Mouse (Mus musculus) lung, postnatal 0 days (tissue): ENCODE results near the gene Ddhd1. TPM values are rescaled to one million over a fixed set of nuclear protein-coding genes. Genes with fewer than 3 reads are reported as not detected.

ENCODE experiments used
- ATAC-seq: fragments of 200-750 bp; cut with Nextera tagmentation; 2 replicates; pipeline ENCODE4 v1.8.0; 2017; ENCODE audit warnings: moderate library complexity
- DNase-seq: peaks from one replicate; pipeline ENCODE4 v3.0.0-alpha.2; 2016; ENCODE audit warnings: low spot score
- H3K27ac ChIP-seq: fragments of 300-500 bp; sonication (generic); 2 replicates; pipeline ENCODE4 v1.5.1; 2014; ENCODE audit warnings: antibody characterized with exemption, mild to moderate bottlenecking, low read length, mixed read lengths
- H3K27me3 ChIP-seq: fragments of 300-500 bp; sonication (generic); replicated peaks from 2 replicates; pipeline ENCODE4 v1.6.1; 2014; ENCODE audit warnings: low read length, mixed read lengths; ENCODE audit not compliant: insufficient read depth
- H3K36me3 ChIP-seq: fragments of 300-500 bp; sonication (generic); 2 replicates; pipeline ENCODE4 v1.6.1; 2014; ENCODE audit warnings: low read length, mixed read lengths; ENCODE audit not compliant: insufficient read depth
- H3K4me1 ChIP-seq: fragments of 300-500 bp; sonication (generic); 2 replicates; pipeline ENCODE4 v1.6.1; 2014; ENCODE audit warnings: antibody characterized with exemption, low read depth, low read length, mixed read lengths; ENCODE audit not compliant: insufficient read depth
- H3K4me2 ChIP-seq: fragments of 300-500 bp; sonication (generic); replicated peaks from 2 replicates; pipeline ENCODE4 v1.6.1; 2014; ENCODE audit warnings: low read depth, mild to moderate bottlenecking, low read length, moderate library complexity, mixed read lengths
- H3K4me3 ChIP-seq: fragments of 300-500 bp; sonication (generic); 2 replicates; pipeline ENCODE4 v1.5.1; 2014; ENCODE audit warnings: low read depth, low read length
- H3K9ac ChIP-seq: fragments of 300-500 bp; sonication (generic); replicated peaks from 2 replicates; pipeline ENCODE4 v1.6.1; 2014; ENCODE audit warnings: low read depth, mild to moderate bottlenecking
- H3K9me3 ChIP-seq: fragments of 300-500 bp; sonication (generic); 2 replicates; pipeline ENCODE4 v1.6.1; 2016; ENCODE audit warnings: low read length, mixed read lengths
- CTCF ChIP-seq: IDR thresholded peaks from 2 replicates; pipeline ENCODE4 v1.5.1; 2016; ENCODE audit warnings: antibody characterized with exemption, mild to moderate bottlenecking
- EP300 ChIP-seq: IDR thresholded peaks from 2 replicates; pipeline ENCODE4 v1.6.1; 2016; ENCODE audit warnings: antibody characterized with exemption, mild to moderate bottlenecking, control low read depth
- WGBS: fragments of 180-500 bp; shearing (Covaris S2); extraction: QIAGEN DNeasy Blood & Tissue Kit; methylation state at CpG from one replicate; pipeline ENCODE4 v1.1.7; 2014; 5-methylcytosine and 5-hydroxymethylcytosine counted together
- polyA plus RNA-seq: library from polyadenylated mRNA; unstranded; fragments of >200 nt; fragmentation: Nextera tagmentation; extraction: Ambion mirVana; gene quantifications from 2 replicates; pipeline ENCODE4 v1.2.1, GENCODE M21; 2015

Gene Ddhd1
- polyA plus RNA-seq, 1 experiment from 2014 or later, result 7.5 TPM

GRCm38 (mm10) chr14:45566066-45566937 lies 91.6 kb downstream of the Ddhd1 start:
- DNase-seq (peak; percentile 79), ATAC-seq (peak; percentile 39; the same call in 1 of the 2 replicates)
- H3K4me3 ChIP-seq, result peak overlapping the region; percentile 29
- peak overlapping the region; percentile 64 for H3K4me2 ChIP-seq
- peaks cover 7% of the 10 kb centered on the region; the same call in 1 of the 2 replicates for H3K4me1 ChIP-seq
- no peaks in the 10 kb centered on the region for H3K27me3 ChIP-seq
- no peaks in the 10 kb centered on the region for H3K9me3 ChIP-seq
- H3K9ac ChIP-seq, result peak overlapping the region; percentile 32; the same call in 1 of the 2 replicates
- peak overlapping the region; percentile 59 for H3K27ac ChIP-seq
- no peaks in the 10 kb centered on the region for H3K36me3 ChIP-seq
- WGBS, result 18% methylated on average over 30 of the region's 33 CpGs
- TF ChIP-seq EP300 (no peak), CTCF (peak; percentile 85)

DNA sequence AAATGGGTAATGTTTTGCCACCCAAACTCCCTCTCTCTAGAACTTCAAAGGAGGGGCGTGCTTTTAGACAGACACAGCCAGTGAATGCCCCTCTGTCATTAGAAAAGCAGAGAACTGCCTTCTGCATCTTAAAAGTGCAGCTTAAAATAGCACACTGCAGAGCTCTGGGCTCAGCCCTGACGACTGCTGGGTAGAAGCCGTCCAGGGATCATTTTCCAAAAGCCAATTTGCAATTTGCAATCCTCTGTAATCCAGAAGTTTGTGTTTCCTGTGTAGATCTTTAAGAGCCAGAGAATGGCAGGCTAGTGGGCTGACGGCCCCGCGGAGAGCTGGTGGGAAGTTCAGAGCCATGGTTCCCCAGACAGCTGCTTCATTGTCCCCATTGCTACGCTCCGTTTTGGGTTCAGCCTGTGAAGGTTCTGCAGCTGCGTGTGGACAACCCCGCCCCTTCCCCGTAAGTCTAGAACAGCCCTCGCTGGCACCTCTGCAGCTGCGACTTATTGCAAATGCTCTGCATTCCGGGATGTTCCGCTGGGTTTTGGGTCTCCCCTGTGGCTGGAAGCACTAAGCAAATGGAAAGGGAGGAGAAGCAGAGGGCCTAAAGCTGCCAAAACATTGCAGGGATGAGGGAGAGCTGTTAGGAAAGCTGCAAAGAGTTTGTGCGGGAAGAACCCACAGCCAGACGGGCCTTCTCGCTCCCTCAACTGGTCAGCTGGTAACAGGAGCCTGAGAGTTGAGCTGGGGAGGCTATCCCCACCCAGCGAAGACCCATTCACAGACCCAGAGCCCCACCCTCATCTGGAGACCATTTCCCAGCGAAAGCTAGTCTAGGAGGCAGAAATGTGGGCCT lies 92.5 kb downstream of the Ddhd1 start:
- H3K4me1 ChIP-seq, result peaks cover 7% of the 10 kb centered on the region; the same call in 1 of the 2 replicates
- H3K9me3 ChIP-seq, result no peaks in the 10 kb centered on the region
- DNase-seq (peak; percentile 85), ATAC-seq (peak; percentile 46)
- WGBS, result 12% methylated on average over 20 of the region's 20 CpGs
- no peaks in the 10 kb centered on the region for H3K36me3 ChIP-seq
- peak overlapping the region; percentile 59 for H3K27ac ChIP-seq
- no peak overlapping the region; the same call in 1 of the 2 replicates for H3K4me3 ChIP-seq
- H3K4me2 ChIP-seq, result peak overlapping the region; percentile 64
- peak overlapping the region; percentile 32 for H3K9ac ChIP-seq
- TF ChIP-seq EP300 (no peak), CTCF (no peak)
- H3K27me3 ChIP-seq, result no peaks in the 10 kb centered on the region

- TF ChIP-seq CTCF (no peak), EP300 (no peak)
- H3K4me3 ChIP-seq, result no peak overlapping the region
- ATAC-seq (peak; percentile 62), DNase-seq (peak; percentile 44)
- no peaks in the 10 kb centered on the region for H3K9me3 ChIP-seq
- 0 out of 2 replicates have a peak overlapping the region, but pooled peaks have one; percentile 7 for H3K27ac ChIP-seq
- no peak overlapping the region for H3K4me2 ChIP-seq
- H3K9ac ChIP-seq, result no peak overlapping the region
- no peaks in the 10 kb centered on the region for H3K27me3 ChIP-seq
- H3K36me3 ChIP-seq, result no peaks in the 10 kb centered on the region
- peaks cover 7% of the 10 kb centered on the region; the same call in 1 of the 2 replicates for H3K4me1 ChIP-seq
- 74% methylated on average over 1 of the region's 1 CpGs for WGBS
Observed at GRCm38 (mm10) chr14:45563577-45563976, 94.4 kb downstream of the Ddhd1 start.

DNA sequence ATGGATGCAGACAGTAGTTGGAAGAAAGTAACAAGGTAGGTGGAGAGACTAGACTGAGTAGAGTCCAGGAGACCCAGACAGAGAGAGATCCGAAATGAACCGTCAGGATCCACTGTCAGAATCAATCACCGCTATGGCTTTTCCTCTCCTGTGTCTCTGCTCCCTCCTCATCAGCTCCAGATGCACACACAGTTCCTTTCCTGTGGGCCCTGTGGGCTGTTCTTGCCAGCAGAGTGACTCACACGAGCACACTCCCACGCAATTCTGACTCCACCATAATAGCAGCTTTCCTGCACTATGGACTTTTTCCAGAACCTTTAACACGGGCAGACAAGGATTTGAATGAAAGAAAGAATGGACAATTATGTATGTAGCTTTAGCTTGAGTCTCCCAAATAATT lies 96.3 kb downstream of the Ddhd1 start:
- DNase-seq (no peak), ATAC-seq (no peak)
- Histone ChIP-seq H3K36me3 (no peaks in the 10 kb centered on the region), H3K4me3 (no peak overlapping the region), H3K4me1 (peaks cover 7% of the 10 kb centered on the region; the same call in 1 of the 2 replicates), H3K4me2 (no peak overlapping the region), H3K27ac (no peak overlapping the region), H3K9me3 (no peaks in the 10 kb centered on the region), H3K27me3 (no peaks in the 10 kb centered on the region), H3K9ac (no peak overlapping the region)
- TF ChIP-seq EP300, result no peak
- TF ChIP-seq CTCF, result no peak
- WGBS, result 66% methylated on average over 6 of the region's 6 CpGs

DNA sequence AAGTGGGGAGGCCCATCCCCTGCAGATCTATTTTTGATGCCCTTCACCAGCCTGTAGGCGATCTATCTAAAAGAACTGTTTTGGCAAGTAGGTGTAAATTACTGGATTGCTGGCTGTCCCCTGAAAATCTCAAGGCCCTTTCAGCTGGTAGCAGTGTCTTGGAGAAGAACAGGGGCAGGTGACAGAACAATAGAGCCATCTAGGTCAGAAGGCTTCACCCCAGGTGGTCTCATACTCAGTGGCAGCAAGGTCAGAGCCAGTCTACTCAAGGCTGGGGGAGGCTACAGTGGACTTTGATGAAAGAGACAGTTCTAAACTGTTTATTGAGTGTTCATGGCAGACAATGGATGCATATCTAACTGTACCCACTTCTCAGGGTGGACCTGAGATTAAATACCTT lies 98.9 kb downstream of the Ddhd1 start:
- Histone ChIP-seq H3K36me3 (no peaks in the 10 kb centered on the region), H3K4me3 (no peak overlapping the region), H3K4me2 (no peak overlapping the region), H3K9ac (no peak overlapping the region), H3K27me3 (no peaks in the 10 kb centered on the region), H3K4me1 (no peaks in the 10 kb centered on the region), H3K9me3 (no peaks in the 10 kb centered on the region), H3K27ac (no peak overlapping the region)
- TF ChIP-seq CTCF, result no peak
- TF ChIP-seq EP300, result no peak
- WGBS, result 100% methylated on average over 1 of the region's 1 CpGs
- no peak for DNase-seq
- no peak for ATAC-seq

DNA sequence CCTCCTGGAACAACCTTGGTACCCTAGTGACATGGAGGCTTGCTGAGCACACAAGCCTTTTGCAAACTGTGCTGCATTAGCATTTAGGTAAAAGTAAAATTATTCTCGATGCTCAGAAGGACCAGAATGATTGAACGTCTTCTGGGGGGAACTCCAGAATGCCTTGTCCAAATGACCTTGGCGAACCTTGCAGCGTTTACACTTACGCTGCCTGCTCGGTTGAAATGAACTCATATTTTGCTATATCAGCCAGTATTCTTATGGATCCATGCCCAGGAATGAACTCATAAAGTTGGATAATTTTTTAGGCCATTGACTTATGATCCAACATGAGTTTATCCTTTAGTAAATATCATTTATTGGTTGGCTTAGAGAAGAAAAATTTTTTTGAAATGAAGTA lies 103.6 kb downstream of the Ddhd1 start:
- ATAC-seq, result no peak
- DNase-seq, result no peak

More for the DNA sequence above, 103.6 kb downstream of the Ddhd1 start:
- Histone ChIP-seq H3K27ac (no peak overlapping the region), H3K9ac (no peak overlapping the region), H3K4me3 (no peak overlapping the region), H3K4me1 (no peaks in the 10 kb centered on the region), H3K36me3 (no peaks in the 10 kb centered on the region), H3K27me3 (no peaks in the 10 kb centered on the region), H3K4me2 (no peak overlapping the region), H3K9me3 (no peaks in the 10 kb centered on the region)
- TF ChIP-seq EP300, result no peak
- WGBS, result 66% methylated on average over 6 of the region's 6 CpGs
